Mouse (Mus musculus) kidney, adult 9 months (tissue): ENCODE data around the gene Lrrc2.

Experiments used
- DNase-seq: peaks from one replicate; pipeline ENCODE4 v3.0.0; 2022

Gene Lrrc2

DNA sequence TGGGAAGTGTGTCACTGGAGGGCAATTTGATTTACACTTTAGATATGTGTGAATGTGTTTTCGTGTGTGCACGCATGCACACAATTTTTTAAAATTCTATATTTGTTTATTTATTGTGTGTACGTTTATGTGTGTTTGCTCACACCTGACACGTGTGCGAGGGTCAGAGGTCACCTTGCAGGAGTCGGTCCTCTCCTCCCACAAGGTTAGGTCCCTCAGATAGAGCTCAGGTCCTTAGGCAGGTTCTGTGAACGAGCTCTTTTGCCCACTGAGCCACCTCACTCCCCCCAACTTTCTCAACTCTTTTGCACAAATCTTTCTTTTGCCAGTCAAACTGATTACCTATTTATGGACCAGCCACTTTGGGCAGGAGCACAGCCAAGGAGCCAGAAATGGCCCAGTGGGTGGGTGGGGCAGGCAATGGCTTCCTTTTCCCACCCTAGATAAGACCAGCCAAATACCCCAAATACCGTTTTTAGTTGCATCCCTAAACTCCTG, 2.5 kb upstream of the Lrrc2 start:
- no peak for DNase-seq

DNA sequence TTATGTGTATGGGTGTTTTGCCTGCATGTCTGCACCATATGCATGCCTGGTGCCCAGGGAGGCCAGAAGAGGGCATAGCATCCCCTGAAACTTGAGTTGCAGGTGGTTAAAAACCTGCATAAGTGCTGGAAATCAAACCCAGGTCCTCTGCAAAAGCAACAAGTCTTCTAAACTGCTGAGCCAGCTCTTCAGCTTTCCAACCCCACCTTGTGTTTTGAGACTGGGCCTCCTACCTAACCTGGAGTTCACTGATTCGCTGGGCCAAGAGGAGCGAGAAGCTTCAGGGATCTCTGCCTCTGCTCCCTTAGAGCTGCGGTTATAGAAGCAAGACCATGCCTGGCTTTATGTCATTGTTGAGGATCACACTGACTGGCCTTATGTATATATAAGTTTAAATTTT, 1.2 kb upstream of the Lrrc2 start:
- no peak for DNase-seq

DNA sequence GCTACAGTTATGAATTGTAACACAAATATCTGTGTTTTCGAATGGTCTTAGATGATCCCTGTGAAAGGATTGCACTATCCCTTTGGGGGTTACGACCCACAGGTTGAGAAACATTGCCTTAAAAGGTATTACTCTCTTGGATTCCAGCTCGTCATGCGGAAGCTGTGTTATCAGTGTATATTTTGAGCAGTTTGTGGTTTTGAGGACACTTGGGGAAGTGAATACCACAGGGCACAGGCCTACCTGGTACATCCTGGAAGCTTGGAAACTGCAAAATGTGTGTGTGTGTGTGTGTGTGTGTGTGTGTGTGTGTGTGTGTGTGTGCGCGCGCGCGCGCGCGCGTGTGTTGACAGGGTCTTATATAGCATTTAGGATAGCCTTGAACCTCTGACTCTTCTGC, 521 bp downstream of the Lrrc2 start:
- DNase-seq = no peak

DNA sequence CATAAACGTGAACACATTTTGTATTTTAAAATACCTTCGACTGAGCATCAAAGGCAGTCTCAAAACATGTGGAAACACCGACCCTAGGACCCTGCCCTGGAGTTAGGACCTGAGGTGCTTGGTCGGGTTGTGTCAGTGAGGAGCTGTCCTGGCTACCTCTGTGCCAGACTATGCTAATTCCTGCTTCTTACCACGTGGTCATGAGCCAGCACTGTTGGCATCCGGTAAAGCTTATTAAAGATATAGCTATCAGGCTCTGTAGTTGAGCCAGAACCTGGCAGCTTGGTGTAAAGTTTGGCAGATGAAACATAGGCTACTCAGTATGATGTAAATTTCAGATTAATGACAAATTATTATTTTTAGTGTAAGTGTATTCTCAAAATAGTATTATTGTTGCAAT, 1.1 kb downstream of the Lrrc2 start:
- DNase-seq = no peak

DNA sequence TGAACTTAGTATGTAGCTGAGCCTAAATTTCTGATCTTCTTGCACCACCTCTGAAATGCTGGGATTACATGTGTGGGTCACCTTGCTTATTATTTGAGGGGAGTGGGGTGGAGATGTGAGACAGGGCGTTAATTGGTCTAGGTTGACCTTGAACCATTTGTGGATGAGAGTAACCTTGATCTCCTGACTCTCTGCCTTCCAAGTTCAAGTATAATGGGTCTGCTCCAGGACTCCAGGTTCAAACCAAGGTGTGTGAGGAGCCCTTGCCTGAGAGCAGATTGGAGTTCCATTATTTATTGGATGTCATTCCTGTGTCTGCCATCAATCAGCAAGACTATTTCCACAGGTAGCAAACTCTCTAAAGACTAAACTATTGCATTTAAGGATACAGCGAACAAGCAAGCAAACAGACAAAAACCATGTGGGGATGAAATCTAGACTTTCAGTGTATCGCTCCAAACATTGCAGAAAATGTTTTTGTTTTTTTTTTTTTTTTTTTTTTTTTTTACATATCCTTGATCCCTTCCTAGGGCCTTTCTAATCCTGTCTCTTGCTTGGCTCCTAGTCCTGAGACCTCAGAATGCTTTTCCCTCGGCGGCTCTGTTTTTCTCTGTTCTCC, 1.7 kb downstream of the Lrrc2 start:
- DNase-seq = no peak

DNA sequence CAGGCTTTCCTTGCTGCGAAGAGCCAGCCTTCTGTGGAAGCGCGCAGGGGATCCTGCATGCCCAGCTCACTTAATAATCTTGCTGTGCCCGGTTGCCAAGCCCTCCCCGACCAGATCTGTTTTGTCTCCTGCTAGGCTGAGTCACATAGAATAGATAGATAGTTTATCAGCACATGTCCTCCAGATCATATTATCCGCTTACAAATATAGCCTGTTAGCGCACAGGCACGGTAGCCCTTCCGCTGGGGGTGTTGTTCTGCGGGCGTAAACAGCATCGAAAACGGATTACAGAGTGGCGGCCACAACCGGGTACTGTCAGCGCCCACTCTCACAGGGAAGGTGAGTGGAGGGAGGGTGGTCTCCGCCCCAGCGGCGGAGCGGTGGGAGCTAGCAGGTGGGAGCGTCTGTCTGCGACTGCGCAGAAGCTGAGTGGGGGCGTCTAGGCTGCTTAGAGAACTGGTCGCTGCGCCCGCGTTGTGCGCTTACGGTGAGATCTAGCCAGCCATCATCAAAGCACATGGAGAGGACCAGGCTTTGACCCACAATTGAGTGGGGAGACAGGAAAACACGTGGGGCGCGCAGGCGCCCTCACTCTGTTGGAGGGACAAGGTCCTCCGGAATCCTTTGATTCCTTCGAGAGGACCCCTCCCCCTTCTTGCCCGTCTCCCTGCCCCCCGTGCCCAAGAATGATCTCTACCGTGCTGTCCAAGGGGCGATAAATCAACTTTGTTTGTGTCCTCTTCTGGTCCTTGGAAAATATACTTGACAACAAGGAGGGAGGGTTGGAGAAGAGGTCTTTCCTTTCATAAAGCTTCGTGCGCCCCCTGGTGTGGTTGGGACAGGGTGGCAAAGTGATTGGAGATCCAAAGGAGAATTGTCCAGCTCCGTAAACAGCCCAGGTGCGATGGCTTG, 2.5 kb downstream of the Lrrc2 start:
- DNase-seq = peak; percentile 60

DNA sequence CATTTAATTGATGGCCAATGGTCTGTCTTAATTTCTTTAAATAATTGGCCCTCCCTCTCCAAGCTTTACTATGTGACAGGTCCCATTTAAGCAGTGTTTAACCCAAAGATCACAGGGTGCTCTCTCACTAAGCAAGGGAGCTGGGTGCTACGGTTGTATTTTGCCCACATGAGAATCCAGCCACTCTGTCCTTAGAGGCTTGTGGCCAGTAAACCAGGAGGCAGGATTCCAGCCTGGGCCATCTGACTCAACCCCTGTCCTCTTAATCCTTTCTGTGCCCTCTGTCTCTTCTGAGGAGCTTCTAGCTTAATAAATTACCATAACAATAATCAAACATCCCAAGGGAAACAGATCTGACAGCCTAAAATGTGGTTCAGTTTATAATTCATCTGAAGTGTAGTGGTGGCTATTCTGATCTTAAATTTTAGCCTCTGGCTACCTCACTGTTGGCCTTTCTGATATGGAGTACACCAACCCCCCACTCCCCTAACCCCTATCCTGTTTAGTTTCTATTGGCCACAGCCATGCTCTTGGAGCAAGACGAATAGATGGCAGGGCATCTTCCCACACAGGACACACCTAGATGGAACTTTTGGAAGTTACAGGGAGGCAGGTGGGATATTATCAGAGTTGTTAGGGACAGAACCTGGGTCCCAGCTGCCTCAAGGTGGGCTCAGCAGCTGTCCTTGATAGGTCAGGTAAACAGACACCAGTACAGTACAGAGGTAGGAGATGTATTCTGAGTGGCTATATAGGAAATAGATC, 3.5 kb downstream of the Lrrc2 start:
- DNase-seq = peak; percentile 60

DNA sequence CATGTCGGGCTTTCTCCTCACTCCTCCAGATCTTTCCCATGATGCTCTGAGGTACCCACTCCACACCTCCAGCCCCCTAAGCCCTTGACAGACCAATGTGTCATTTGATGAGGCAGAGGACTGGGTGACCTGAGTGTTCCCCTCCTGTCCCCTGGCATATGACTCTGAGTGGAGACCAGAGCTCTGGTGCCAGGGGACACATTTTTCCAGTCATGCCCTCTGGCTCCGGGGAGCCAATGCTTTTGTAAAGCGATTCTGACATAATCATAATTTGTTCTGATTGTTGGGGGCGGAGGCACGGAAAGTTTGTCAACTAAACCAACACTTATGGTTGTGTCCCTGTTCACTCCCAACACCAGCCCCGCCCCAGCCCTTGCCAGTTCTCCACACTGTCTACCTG, 4.6 kb downstream of the Lrrc2 start:
- DNase-seq = no peak

DNA sequence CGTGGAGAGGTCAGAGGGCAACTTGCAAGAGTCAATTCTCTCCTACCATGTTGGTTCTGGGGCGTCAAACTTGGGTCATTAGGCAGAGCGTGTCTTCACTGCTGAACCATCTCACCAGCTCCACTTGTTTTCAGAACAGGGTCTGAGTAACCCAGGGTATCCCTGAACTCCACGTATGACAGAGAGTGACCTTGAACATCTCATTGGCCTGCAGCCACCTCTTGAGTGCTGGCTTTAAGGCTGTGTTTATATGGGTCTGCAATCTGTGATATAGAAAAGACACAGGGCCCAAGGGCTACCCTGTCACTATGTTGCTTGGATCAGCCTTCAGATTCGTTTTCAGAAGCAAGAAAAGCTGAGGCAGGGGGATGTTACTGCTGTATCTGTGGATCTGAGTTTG, 8.3 kb downstream of the Lrrc2 start:
- DNase-seq = no peak

DNA sequence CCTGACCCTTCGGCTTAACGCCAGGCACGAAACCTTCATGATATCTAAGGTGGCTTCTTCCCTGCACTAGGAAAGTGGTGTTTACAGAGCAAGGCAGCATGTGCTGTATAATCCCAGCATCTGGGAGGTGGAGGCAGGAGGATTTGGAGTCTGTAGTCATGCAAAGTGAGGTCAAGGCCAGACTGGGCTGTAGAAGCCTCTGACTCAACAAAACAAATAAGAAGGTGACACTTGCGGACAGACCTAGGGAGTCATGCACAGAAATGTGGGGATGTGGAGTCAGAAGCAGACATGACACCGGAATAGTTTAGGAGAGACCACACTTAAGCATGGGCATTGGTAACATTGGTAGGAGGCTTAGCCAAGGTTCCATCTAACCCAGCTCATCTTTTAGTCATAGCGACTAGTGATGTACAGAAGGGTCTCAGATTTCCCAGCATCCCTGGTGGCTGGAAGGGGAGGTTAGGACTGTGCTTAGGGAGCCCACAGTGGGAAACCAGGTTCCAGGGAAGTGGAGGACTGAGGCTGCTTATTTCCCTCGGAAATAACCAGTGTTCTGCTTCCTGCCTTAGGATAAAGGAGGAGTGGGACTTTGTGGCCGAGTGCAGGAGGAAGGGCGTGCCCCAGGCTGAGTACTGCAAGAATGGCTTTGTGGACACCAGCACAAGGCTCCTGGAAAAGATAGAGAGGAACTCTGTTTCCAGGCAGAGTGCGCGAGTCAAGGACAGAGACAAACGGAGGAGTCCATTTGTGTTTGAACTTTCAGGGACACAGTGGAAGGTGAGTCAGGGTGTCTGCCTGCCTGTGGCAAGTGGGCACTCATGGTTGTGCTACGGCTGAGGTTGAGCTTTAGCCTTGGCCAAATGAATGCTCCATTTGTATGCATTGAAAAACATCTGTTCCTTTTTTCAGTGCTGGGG, 9.1 kb downstream of the Lrrc2 start:
- DNase-seq = no peak

DNA sequence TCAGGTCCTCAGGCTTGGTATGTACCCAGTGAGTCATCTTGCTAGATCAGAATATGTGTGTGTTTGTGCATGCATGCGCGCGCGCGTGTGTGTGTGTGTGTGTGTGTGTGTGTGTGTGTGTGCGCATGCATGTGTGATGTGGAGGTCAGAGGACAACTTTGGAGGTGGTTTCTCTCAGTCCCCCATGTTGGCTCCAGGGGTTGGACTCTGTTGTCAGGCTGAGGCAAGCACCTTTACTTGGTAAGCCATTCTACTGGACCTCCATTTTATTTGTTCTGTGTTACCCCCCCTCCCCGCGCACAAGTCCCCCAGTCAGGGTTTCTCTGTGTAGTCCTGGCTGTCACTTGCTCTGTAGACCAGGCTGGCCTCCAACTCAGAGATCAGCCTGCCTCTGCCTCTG, 10.0 kb downstream of the Lrrc2 start:
- no peak for DNase-seq

DNA sequence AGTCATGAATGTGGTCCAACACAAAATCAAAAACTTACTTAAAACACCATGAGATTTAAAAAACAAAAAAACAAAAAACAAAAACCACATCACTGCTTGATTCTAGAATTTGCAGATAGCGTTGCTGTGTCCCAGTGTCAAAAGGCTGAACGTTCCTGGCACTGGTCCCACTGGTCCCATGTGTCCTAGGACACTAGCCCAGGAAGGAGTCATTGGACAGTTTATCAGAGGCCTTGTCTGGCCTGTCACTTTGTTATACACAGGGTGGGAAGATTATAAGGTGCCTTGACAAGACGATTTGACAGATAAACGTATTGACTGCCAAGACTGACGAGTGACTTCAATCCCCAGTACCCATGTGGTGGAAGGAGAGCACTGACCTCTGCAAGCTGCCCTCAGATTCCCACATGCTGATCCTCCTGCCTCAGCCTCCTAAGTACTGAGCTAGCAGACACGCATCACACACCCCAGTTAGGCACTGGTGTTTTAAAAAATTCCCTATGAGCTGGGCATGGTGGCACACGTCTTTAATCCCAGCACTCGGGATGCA, 12.3 kb downstream of the Lrrc2 start:
- DNase-seq = no peak

DNA sequence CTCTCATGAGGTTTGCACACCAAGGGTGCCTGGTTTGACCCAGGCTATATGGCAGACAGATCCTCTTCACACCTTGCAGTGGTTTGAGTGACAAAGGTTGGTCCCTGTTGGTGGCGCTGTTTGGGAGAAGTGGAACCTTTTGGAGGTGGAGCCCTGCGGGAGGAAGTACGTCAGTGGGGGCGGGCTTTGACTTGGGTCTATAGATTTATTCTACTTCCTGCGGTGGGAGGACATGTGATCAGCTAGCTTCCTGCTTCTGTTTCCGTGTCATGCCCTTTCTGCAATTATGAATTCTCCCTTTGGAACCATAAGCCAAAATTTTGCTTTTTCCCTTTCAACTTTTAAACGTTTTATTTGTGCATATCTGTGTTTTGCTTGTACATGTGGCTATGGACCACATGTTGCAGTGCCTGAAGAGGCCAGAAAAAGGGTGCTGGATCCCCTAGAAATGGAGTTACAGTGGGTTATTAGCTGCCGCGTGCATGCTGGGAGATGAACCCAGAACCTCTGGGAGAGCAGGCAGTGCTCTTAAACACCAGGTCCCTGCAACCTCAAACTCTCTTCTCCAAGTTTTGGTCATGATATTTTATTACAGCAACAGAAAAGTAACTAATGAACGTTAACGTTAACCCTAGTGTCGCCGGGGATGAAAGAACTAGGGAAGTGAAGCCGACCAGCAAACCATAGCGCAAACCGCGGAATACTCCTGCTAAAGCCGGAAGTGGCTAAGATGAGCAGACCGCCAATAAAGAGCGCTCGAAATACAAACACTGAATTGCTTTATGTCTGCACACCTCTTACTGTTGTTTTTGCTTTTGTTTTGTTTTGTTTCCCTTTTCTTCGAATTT, 13.9 kb downstream of the Lrrc2 start:
- DNase-seq = no peak

DNA sequence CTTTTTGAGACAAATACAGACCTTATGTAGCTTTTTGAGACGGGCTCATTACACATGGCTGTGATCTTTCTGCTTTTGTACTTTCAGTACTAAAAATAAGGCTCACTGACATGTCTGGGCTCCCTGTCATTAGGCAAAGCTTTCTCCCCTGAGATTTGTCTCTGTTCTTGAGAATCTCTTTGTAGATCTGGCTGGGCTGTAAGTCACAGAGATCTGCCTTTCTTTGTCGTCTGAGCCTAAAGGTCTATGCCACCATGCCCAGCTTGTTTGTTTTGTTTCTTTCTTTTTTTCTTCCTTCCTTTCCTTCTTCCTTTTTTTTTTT, 14.5 kb downstream of the Lrrc2 start:
- no peak for DNase-seq

DNA sequence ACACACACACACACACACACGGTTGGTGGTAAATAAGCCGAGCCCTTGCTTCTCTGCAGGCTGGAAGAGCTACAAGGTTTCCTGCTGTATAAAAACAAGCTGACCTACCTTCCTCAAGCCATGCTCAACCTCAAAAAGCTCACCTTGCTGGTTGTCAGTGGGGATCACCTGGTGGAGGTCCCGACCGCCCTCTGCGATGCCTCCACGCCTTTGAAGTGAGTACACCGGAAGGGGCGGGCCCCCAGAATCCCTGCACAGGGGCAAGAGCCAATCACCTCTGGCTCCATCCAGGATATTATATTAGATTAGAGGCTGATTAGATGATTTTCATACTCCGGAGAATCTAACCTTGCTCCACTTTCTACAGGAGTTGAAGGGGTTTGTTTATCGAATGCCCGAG, 28.1 kb downstream of the Lrrc2 start:
- no peak for DNase-seq

DNA sequence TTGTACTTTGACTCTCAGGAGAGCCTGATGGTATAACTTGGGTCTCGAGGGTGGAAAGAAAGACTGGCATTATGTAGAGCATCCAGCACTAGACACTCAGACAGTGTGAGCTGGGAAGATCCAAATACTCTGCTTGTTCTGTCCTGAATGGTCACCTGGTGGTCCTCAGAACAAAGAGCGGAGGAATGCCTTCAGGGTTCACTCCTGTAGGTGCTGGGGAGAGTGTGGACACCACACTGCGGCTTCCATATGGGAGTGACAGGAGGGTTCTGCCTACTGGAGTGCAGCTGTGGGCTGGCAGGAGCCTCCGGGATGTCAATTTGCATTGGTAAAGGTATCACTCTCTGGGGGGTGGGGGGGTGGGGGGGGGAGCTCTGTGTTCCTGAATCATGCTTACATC, 31.0 kb downstream of the Lrrc2 start:
- no peak for DNase-seq

DNA sequence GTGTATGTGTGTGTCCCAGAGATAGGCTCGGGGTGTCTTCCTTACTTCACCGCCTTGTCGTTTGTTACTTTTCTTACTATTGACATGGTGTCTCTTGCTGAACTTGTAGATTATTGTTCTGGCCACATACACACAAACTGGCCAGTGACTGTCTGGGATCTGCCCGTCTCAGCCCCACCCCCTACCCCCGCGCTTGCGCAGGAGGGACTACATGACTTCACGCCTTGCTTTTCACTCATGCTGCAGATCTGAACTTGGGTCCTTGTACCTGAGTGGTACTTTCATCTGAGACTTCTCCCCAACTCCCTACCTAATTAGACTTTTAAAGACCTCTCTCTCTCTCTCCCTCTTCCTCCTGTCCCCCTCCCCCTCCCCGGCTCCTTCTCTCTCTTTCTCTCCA, 32.8 kb downstream of the Lrrc2 start:
- no peak for DNase-seq

DNA sequence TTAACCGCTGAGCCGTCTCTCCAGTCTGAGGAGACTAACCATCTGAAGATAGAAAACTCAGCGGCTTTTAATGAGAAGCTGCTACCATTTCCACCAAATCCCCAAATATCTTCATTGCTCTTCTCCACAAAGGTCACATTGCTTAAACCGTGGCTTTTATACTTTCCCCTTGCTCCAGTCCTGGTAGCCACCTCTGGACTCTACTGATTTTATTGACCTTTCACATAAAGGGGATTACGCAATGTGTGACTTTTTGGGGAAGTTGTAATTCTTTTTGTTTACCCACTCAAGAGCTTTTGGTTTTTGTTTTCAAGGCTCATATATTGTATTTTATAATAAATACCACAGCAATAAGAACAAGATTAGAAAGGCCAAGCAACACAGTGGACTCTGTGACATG, 34.2 kb downstream of the Lrrc2 start:
- no peak for DNase-seq

DNA sequence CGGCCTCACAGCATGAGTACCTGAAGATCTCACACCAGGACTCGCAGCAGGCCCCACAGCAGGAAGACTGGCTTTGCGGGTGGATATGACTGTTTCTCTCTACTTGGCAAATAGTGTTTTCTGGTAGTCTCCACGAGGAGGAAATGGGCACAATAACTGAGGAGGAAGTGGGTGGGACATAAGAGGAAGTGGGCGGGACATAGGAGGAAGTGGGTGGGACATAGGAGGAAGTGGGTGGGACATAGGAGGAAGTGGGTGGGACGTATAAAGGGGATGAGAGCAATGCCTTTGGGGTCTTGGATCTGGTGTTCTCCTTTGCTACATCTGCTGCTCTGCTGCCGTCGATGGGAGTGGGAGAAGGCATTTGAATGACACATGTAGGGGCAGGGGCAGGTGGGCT, 34.6 kb downstream of the Lrrc2 start:
- DNase-seq = no peak

DNA sequence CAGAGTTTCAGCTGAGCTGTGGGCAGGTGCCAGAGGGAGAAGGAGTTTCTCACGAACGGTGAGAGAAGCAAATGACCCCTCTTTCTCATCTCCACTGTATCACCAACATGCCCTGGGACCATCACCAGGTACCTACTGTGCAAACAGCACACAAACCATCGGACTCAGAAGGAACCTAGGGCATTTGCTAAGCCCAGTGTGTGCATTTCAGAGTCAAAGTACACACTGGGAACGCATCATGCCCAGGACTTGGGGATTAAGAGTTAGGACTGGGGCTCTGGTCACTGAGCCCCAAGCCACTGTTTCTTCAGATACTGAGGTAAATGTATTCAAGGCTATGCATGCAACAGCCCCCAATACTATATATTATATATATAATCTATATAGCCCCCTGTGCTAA, 36.0 kb downstream of the Lrrc2 start:
- DNase-seq = no peak

DNA sequence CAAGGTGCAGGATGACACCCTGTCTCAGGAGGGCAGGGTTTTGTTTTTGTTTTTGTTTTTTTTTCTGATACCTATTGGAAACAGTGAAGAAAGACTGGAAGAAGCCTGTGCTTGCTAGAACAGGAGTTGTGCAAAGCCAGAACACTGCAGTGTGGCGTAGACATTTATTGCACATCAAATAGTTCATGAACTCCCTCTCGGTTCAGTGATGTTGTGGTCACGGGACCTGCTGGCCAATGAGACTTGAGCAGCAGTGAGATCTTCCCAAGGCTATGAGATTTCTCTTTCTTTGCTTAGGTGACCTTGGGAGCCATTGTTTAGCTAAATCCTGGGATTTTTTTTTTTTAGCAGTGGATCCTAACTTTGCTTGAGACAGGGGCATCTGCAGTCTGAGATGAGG, 36.7 kb downstream of the Lrrc2 start:
- DNase-seq = no peak

DNA sequence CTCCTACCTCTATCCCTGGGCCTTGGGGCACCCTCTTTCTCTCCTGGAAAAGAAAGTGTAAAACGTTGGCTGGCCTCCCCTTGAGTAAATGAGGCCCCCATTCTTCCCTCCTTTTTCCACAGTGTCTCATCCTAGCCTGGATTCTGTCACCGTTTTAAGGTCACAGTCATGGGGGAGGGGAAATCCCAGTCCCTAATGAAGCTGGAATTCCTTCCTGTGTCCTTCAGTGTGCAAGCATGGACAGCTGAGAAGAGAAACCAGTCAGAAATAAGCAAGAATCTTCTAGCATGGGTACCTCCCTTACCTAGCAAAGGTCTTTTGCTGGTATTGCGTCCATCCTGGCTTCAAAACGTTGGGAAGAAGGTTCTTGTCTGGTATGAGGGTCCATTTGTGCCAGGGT, 37.8 kb downstream of the Lrrc2 start:
- no peak for DNase-seq
